In the genomic region with DNA sequence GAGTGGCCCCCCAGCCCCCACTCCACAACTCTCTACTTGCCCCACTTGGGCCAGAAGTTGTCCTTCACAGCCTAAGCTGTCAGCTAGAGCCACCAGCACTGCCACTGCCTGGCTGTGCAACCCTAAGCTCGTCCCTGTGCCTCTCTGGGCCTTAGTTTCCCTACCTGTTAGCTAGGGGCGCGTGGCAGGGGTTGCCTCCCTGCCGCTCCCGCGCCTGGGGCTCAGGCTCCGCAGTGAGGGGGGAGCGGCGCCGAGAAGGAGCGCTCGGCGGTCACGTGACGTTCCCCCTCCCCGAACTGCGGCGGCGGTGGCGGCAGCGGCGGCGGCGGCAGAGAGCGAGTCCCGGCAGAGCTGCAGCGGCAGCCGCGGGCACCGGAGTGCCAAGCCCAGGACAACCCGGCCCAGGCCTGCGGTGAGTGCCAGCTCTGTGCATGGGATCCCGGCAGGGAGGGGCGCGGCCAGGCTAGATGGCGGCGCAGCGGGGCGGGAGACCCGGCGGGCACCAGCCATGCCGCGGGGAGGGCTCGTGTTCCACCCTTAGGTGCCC, we compare ENCODE assay signal across 8 mouse cellular contexts. TPM values are rescaled to one million over a fixed set of nuclear protein-coding genes. Genes with fewer than 3 reads are reported as not detected.
DNase-seq lines count a peak whose midpoint lies in the region; ATAC-seq and TF ChIP-seq lines count a peak whose summit lies in the region.

Gene Rap1gap (plus strand): TSS at position 294 of the 547 bp plus-strand sequence.

- H3K27me3 ChIP-seq in forebrain, embryonic 16.5 days (replicated peaks; ENCODE audit: control insufficient read depth, insufficient read depth, low read length), result no peaks in the 10 kb centered on the region
- H3K27me3 ChIP-seq in hindbrain, postnatal 0 days (ENCODE audit: insufficient read depth, low read length), result no peaks in the 10 kb centered on the region
- no peaks in the 10 kb centered on the region for H3K27me3 ChIP-seq in midbrain, embryonic 15.5 days (replicated peaks)

- H3K36me3 ChIP-seq in forebrain, embryonic 16.5 days (ENCODE audit: control insufficient read depth, insufficient read depth), result no peaks in the 10 kb centered on the region
- H3K36me3 ChIP-seq in hindbrain, postnatal 0 days (ENCODE audit: insufficient read depth, low read length), result no peaks in the 10 kb centered on the region
- no peaks in the 10 kb centered on the region for H3K36me3 ChIP-seq in midbrain, embryonic 15.5 days (replicated peaks)

- peak; percentile 58 for ATAC-seq in forebrain, embryonic 16.5 days
- peak; percentile 60 for ATAC-seq in hindbrain, postnatal 0 days
- ATAC-seq in midbrain, embryonic 15.5 days (replicated peaks), result peak; percentile 68

- TF ChIP-seq CTCF in hindbrain, postnatal 0 days (IDR thresholded peaks at IDR 0.05; ENCODE audit: low read depth), result no peak

- intact Hi-C loops in left cerebral cortex, postnatal 4 days (cut with DNase I), result no loop called here

- peak within 1 kb of the TSS; percentile 67 for H3K4me3 ChIP-seq in forebrain, embryonic 16.5 days (replicated peaks; ENCODE audit: low read length)
- peak within 1 kb of the TSS; percentile 76 for H3K4me3 ChIP-seq in hindbrain, postnatal 0 days (ENCODE audit: low read length)
- peak within 1 kb of the TSS; percentile 63 for H3K4me3 ChIP-seq in midbrain, embryonic 15.5 days

- WGBS in forebrain, embryonic 16.5 days, result under 1% methylated on average over 44 of the region's 44 CpGs
- under 1% methylated on average over 37 of the region's 44 CpGs for WGBS in hindbrain, postnatal 0 days
- WGBS in midbrain, embryonic 15.5 days, result 1% methylated on average over 30 of the region's 44 CpGs

- H3K9me3 ChIP-seq in forebrain, embryonic 16.5 days (ENCODE audit: control insufficient read depth, low read length), result no peaks in the 10 kb centered on the region
- H3K9me3 ChIP-seq in hindbrain, postnatal 0 days (ENCODE audit: low read length), result no peaks in the 10 kb centered on the region
- H3K9me3 ChIP-seq in midbrain, embryonic 15.5 days, result no peaks in the 10 kb centered on the region

- peak within 1 kb of the TSS; percentile 91 for H3K4me2 ChIP-seq in forebrain, embryonic 16.5 days (ENCODE audit: low read length)
- peak within 1 kb of the TSS; percentile 75 for H3K4me2 ChIP-seq in hindbrain, postnatal 0 days (ENCODE audit: low read depth, low read length)
- H3K4me2 ChIP-seq in midbrain, embryonic 15.5 days, result peak within 1 kb of the TSS; percentile 67

- DNase-seq in gastrocnemius, adult 18-20 months (ENCODE audit: low spot score), result peak; percentile 19
- DNase-seq in gastrocnemius, postnatal 25 days, result no peak
- no peak for DNase-seq in adrenal gland, postnatal 4 days (ENCODE audit: low spot score in 2 of 2)
- DNase-seq in hindbrain, postnatal 0 days (ENCODE audit: low spot score), result peak; percentile 68
- peak; percentile 61 for DNase-seq in left cerebral cortex, postnatal 4 days
- DNase-seq in thymus, postnatal 36 days, result peak; percentile 39 to 52

- H3K4me1 ChIP-seq in forebrain, embryonic 16.5 days (replicated peaks; ENCODE audit: control insufficient read depth, insufficient read depth, low read length), result peaks cover 44% of the 10 kb centered on the region
- H3K4me1 ChIP-seq in hindbrain, postnatal 0 days (ENCODE audit: insufficient read depth, low read length), result peaks cover 45% of the 10 kb centered on the region
- peaks cover 57% of the 10 kb centered on the region for H3K4me1 ChIP-seq in midbrain, embryonic 15.5 days

- H3K27ac ChIP-seq in forebrain, embryonic 16.5 days (ENCODE audit: low read length), result no peak within 1 kb of the TSS
- H3K27ac ChIP-seq in hindbrain, postnatal 0 days, result peak within 1 kb of the TSS; percentile 80
- peak within 1 kb of the TSS; percentile 60 for H3K27ac ChIP-seq in midbrain, embryonic 15.5 days

- peak within 1 kb of the TSS; percentile 84 for H3K9ac ChIP-seq in forebrain, embryonic 16.5 days (replicated peaks; ENCODE audit: low read depth, low read length)
- peak within 1 kb of the TSS; percentile 86 for H3K9ac ChIP-seq in hindbrain, postnatal 0 days (replicated peaks; ENCODE audit: low read length)
- peak within 1 kb of the TSS; percentile 73 for H3K9ac ChIP-seq in midbrain, embryonic 15.5 days

RNA-seq across cellular contexts. Expression of gene Rap1gap, which starts in this region (rescaled TPM):
- 10 to 100 TPM in 1 of 2 experiments, 1 to 10 TPM in 1; 8.3 to 10.2 TPM for total RNA-seq in gastrocnemius, adult 18-20 months (2021)
- 1 to 10 TPM; 8.0 to 9.4 TPM for total RNA-seq in gastrocnemius, postnatal 25 days (2021)
- total RNA-seq in adrenal gland, postnatal 4 days (2021), result 10 to 100 TPM; 83.5 to 96.1 TPM
- 35.4 and 51.6 TPM in 2 replicates for polyA plus RNA-seq in forebrain, embryonic 16.5 days (2015; fragmentation: Nextera tagmentation; extraction: Ambion mirVana)
- total RNA-seq in hindbrain, postnatal 0 days (2014; rRNA removed), result 277 and 282 TPM in 2 replicates
- 105 and 110 TPM in 2 replicates for polyA plus RNA-seq in hindbrain, postnatal 0 days (2015; fragmentation: Nextera tagmentation; extraction: Ambion mirVana)
- total RNA-seq in left cerebral cortex, postnatal 4 days (2021), result 100 to 1,000 TPM; 147 to 164 TPM
- 85.7 and 88.1 TPM in 2 replicates for polyA plus RNA-seq in midbrain, embryonic 15.5 days (2015; fragmentation: Nextera tagmentation; extraction: Ambion mirVana)

Comparison
In these comparisons a context has a peak if more than half of its experiments do, and no peak if none do; other contexts are left out.
1. RNA of gene Rap1gap (total RNA-seq): 277 to 282 TPM in hindbrain, postnatal 0 days, 147 to 164 TPM in left cerebral cortex, postnatal 4 days and 83.5 to 96.1 TPM in adrenal gland, postnatal 4 days; 8.3 to 10.2 TPM in gastrocnemius, adult 18-20 months and 8.0 to 9.4 TPM in gastrocnemius, postnatal 25 days; every median in the first group is over 4 times any median in the second.
2. DNase-seq: peak in gastrocnemius, adult 18-20 months (single experiment), hindbrain, postnatal 0 days (single experiment), left cerebral cortex, postnatal 4 days (single experiment) and thymus, postnatal 36 days (2 of 2); none in gastrocnemius, postnatal 25 days (single experiment) and adrenal gland, postnatal 4 days (0 of 2).
3. Peak in every context shown above with its lines, with median percentiles within 50 percentile points of each other: ATAC-seq, H3K4me2 ChIP-seq, H3K4me3 ChIP-seq and H3K9ac ChIP-seq.